Mouse (Mus musculus) heart, embryonic 16.5 days (tissue): ENCODE measurements around the gene Otulin. TPM values are rescaled to one million over a fixed set of nuclear protein-coding genes. Genes with fewer than 3 reads are reported as not detected.
A peak's percentile ranks its signal among the peaks of the same experiment; 100 is the strongest.

Experiments
- ATAC-seq: fragments of 200-750 bp; cut with Nextera tagmentation; replicated peaks from 2 replicates; pipeline ENCODE4 v1.8.0; 2017; ENCODE audit warnings: moderate number of reproducible peaks; ENCODE audit not compliant: insufficient read depth, low FRiP score; ENCODE audit errors: extremely low read depth
- H3K27ac ChIP-seq: fragments of 300-500 bp; sonication (generic); 2 replicates; pipeline ENCODE4 v1.5.1; 2014; ENCODE audit warnings: mild to moderate bottlenecking, low read length, control low read depth, moderate library complexity
- H3K27me3 ChIP-seq: fragments of 300-500 bp; sonication (generic); 2 replicates; pipeline ENCODE4 v1.6.1; 2014; ENCODE audit warnings: low read length, mixed read lengths; ENCODE audit not compliant: control insufficient read depth, insufficient read depth
- H3K36me3 ChIP-seq: fragments of 300-500 bp; sonication (generic); 2 replicates; pipeline ENCODE4 v1.6.1; 2014; ENCODE audit not compliant: control insufficient read depth, insufficient read depth
- H3K4me1 ChIP-seq: fragments of 300-500 bp; sonication (generic); 2 replicates; pipeline ENCODE4 v1.6.1; 2014; ENCODE audit warnings: low read length, mixed read lengths; ENCODE audit not compliant: control insufficient read depth, insufficient read depth
- H3K4me2 ChIP-seq: fragments of 300-500 bp; sonication (generic); 2 replicates; pipeline ENCODE4 v1.6.1; 2014; ENCODE audit warnings: low read depth, mild to moderate bottlenecking, control low read depth, low read length
- H3K4me3 ChIP-seq: fragments of 300-500 bp; sonication (generic); 2 replicates; pipeline ENCODE4 v1.5.1; 2014; ENCODE audit warnings: mild to moderate bottlenecking, control low read depth, low read length
- H3K9ac ChIP-seq: fragments of 300-500 bp; sonication (generic); 2 replicates; pipeline ENCODE4 v1.6.1; 2014; ENCODE audit warnings: low read length, control low read depth
- H3K9me3 ChIP-seq: fragments of 300-500 bp; sonication (generic); replicated peaks from 2 replicates; pipeline ENCODE4 v1.6.1; 2016; ENCODE audit warnings: low read length; ENCODE audit not compliant: control insufficient read depth
- WGBS: fragments of 180-500 bp; shearing (Covaris S2); extraction: QIAGEN DNeasy Blood & Tissue Kit; methylation state at CpG from one replicate; pipeline ENCODE4 v1.1.7; 2014; 5-methylcytosine and 5-hydroxymethylcytosine counted together
- polyA plus RNA-seq: library from polyadenylated mRNA; unstranded; fragments of >200 nt; fragmentation: Nextera tagmentation; extraction: Ambion mirVana; gene quantifications from 2 replicates; pipeline ENCODE4 v1.2.1, GENCODE M21; 2015

The Otulin gene
- polyA plus RNA-seq, 1 experiment from 2014 or later: 26.0 TPM

DNA sequence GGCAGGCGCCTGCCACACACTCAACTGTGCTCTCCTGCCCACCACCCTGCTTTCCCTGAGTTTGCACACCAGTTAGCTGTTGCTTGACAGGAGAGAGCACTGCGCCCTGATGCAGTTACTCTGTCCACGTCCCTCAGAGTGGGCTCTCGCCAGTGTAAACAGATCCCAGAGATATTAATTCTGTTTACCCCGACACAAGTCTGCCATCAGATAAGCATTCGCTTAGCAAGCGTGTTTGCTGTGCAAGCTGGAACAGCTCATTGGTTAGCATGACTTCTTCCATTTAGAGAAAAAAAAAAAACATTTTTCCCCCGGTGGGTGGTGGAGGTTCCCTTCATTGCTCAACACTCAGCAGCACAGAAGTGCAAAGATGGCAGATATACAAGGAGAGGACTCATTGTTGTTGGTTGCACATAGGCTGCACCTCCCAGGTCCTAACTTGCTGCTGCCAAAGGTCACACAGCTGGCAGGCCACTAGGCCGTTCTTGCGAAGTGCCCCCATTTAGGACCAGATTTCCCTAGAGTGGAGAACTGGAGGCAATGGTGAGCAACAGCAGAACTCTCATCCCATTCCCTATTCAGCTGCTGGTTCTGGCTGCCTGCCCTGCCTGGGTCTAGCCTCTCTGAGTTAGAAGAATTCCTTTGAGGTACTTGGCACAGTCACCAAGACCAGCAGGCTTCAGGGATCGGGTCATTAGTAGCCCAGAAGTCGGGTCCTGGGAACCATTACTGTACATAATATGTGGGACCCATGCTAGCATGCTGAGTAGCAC lies 105.1 kb downstream of the Otulin start:
- Histone ChIP-seq H3K4me3 (no peak overlapping the region), H3K9me3 (no peaks in the 10 kb centered on the region), H3K4me1 (peaks cover 11% of the 10 kb centered on the region), H3K4me2 (no peak overlapping the region), H3K9ac (no peak overlapping the region), H3K36me3 (no peaks in the 10 kb centered on the region), H3K27me3 (no peaks in the 10 kb centered on the region), H3K27ac (no peak overlapping the region)
- 69% methylated on average over 12 of the region's 12 CpGs for WGBS
- ATAC-seq: no peak

- Histone ChIP-seq H3K9me3 (no peaks in the 10 kb centered on the region), H3K4me3 (no peak overlapping the region), H3K4me2 (no peak overlapping the region), H3K27ac (no peak overlapping the region), H3K9ac (no peak overlapping the region), H3K36me3 (no peaks in the 10 kb centered on the region), H3K4me1 (peaks cover 11% of the 10 kb centered on the region), H3K27me3 (no peaks in the 10 kb centered on the region)
- whole genome bisulfite sequencing: 89% methylated on average over 7 of the region's 7 CpGs
- ATAC-seq: no peak
Observed at GRCm38 (mm10) chr15:27519857-27520256, 110.6 kb downstream of the Otulin start.

DNA sequence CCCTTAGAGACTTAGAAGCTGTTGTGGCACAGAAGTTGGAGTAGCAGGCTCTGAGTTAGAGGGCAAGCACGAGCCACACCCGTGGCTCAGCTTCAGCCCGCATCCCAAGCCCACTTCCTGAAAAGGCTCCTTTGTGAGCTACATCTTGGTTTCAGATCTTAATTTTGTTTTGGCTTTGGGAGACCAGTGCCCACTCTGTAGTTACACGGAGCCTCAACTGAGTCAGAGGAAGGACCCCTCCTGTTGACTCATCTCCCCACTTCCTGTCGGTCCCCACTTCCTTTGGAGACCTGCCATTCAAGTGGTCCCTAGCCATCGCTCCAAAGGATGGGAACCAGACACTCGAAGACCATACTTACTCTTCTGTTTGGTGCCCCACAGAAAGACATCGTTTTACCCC lies 112.5 kb downstream of the Otulin start:
- H3K27ac ChIP-seq: no peak overlapping the region
- no peaks in the 10 kb centered on the region for H3K36me3 ChIP-seq
- H3K4me3 ChIP-seq: no peak overlapping the region
- H3K9me3 ChIP-seq: no peaks in the 10 kb centered on the region
- ATAC-seq: no peak
- H3K4me1 ChIP-seq: peaks cover 11% of the 10 kb centered on the region
- no peaks in the 10 kb centered on the region for H3K27me3 ChIP-seq
- no peak overlapping the region for H3K4me2 ChIP-seq
- WGBS: 64% methylated on average over 8 of the region's 8 CpGs
- no peak overlapping the region for H3K9ac ChIP-seq

DNA sequence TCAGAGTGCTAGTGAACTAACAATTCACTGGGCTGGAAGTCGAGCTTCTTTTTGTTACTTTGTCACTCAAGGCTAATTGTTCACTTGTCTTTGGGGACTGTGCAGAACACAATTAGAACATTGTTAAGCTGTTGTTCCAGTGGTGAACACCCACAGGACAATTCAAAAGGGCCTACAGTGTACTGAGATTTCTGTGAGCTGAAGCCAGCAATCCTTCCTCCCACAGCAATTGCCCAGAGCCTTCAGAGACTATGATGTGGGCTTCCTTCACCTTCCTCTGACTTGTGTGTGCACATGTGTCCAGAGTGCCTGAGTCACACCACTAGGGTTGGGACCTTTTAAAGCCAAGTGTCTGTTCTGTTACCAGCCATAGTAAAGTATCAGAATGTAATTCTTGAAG lies 113.6 kb downstream of the Otulin start:
- H3K27ac ChIP-seq: no peak overlapping the region
- H3K27me3 ChIP-seq: no peaks in the 10 kb centered on the region
- WGBS: 71% methylated on average over 1 of the region's 1 CpGs
- H3K4me3 ChIP-seq: no peak overlapping the region
- no peaks in the 10 kb centered on the region for H3K9me3 ChIP-seq
- H3K9ac ChIP-seq: no peak overlapping the region
- no peak overlapping the region for H3K4me2 ChIP-seq
- no peak for ATAC-seq
- H3K36me3 ChIP-seq: no peaks in the 10 kb centered on the region
- H3K4me1 ChIP-seq: peaks cover 11% of the 10 kb centered on the region

DNA sequence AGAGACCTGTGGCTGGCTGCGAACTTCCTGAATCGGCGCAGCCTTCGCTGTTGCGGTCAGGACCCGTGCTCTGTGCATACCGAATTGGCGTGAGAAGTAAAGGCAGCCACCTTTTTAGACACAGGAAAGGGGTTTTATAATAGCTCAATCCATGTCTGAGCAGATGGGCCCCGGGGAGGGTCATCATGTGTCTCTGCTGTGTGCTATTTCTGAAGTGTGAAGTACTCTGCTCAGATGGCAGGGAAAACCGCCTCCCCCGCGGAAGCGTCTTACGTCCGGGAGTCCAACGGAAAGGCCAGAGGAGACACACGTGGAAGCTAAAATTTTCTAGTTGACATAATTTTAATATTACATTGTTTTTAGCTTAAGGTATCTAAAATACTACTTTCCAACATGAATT lies 121.5 kb downstream of the Otulin start:
- Histone ChIP-seq H3K27me3 (no peaks in the 10 kb centered on the region), H3K4me3 (no peak overlapping the region), H3K9ac (peak overlapping the region; percentile 42; the same call in 1 of the 2 replicates), H3K27ac (peak overlapping the region; percentile 72), H3K4me1 (peaks cover 36% of the 10 kb centered on the region), H3K9me3 (no peaks in the 10 kb centered on the region), H3K4me2 (no peak overlapping the region), H3K36me3 (no peaks in the 10 kb centered on the region)
- 58% methylated on average over 17 of the region's 17 CpGs for WGBS
- ATAC-seq: no peak

DNA sequence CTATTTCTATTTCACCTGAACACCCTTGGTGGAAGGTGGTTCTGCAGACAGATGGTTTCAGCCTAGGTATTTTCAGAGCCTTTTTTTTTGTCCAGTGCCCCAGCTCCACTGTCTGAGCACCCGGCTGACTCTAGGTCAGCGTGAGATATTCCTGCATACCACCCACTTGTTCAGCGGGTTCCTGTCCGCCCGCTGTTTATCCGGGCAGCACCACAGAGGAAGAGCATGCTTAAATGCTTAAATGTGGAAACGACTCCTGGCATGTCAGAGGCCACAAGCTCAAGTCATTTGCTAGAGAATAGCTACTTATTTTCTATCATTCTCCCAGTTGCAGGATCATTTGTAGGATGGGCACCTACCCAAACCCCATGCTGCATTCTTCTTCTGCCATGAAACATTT lies 122.3 kb downstream of the Otulin start:
- Histone ChIP-seq H3K27me3 (no peaks in the 10 kb centered on the region), H3K9me3 (no peaks in the 10 kb centered on the region), H3K4me1 (peaks cover 43% of the 10 kb centered on the region), H3K9ac (no peak overlapping the region), H3K27ac (peak overlapping the region; percentile 72), H3K4me2 (no peak overlapping the region), H3K36me3 (no peaks in the 10 kb centered on the region), H3K4me3 (no peak overlapping the region)
- 50% methylated on average over 7 of the region's 7 CpGs for WGBS
- ATAC-seq: no peak

GRCm38 (mm10) chr15:27506893-27507596 lies 123.4 kb downstream of the Otulin start:
- no peak for ATAC-seq
- Histone ChIP-seq H3K4me2 (no peak overlapping the region), H3K36me3 (no peaks in the 10 kb centered on the region), H3K27me3 (no peaks in the 10 kb centered on the region), H3K9ac (no peak overlapping the region), H3K27ac (peak overlapping the region; percentile 83; the same call in 1 of the 2 replicates), H3K4me3 (no peak overlapping the region), H3K9me3 (no peaks in the 10 kb centered on the region), H3K4me1 (peaks cover 51% of the 10 kb centered on the region)
- WGBS: 68% methylated on average over 15 of the region's 15 CpGs

DNA sequence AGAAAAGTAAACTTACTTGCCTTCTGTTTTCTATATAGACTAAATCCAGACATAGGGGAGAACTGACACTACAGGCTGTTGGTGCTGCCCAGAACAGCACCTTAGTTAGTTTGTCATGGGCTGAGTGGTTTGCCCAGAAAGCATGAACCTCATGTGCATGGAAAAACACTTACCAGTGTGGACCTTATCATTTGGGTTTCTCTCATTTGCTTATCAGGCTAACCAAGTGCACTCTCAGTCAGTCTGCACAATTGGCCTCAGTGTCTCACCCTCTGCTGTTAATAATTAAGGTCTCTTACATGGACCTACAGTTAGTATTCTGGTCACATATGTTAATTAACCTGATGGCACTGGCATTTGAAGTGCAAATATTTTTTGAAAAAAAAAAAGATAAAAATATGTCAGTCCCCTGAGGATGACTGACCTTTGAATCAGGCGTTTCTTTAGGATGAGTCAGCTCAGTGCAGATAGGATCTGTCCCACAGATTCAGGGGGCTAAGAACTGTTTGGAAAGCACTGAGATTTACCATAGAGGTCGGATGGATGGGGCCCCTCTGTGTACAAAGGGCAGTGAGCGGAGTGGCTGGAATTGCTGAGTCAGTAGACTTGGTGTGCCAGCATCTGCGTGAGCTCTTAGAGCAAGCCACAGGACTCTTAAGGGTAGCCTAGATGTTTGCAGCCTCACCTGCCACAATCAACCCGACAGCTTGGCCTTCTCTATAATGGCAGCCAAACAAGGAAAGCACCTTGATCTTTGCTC lies 124.2 kb downstream of the Otulin start:
- Histone ChIP-seq H3K27ac (peak overlapping the region; percentile 83), H3K9ac (peak overlapping the region; percentile 36), H3K4me1 (peaks cover 59% of the 10 kb centered on the region), H3K4me2 (no peak overlapping the region), H3K9me3 (no peaks in the 10 kb centered on the region), H3K27me3 (no peaks in the 10 kb centered on the region), H3K36me3 (no peaks in the 10 kb centered on the region), H3K4me3 (no peak overlapping the region)
- no peak for ATAC-seq
- WGBS: 27% methylated on average over 5 of the region's 5 CpGs
